Mouse (Mus musculus): ENCODE results near the gene Foxred2. TPM values are rescaled to one million over a fixed set of nuclear protein-coding genes. Genes with fewer than 3 reads are reported as not detected.

Foxred2 gene
- polyA plus RNA-seq, 1 experiment, result 6.5 TPM

GRCm38 (mm10) chr15:77920511-77921462 lies 35.7 kb downstream of the Foxred2 start:
- 79% methylated on average over 10 of the region's 10 CpGs for WGBS
- Histone ChIP-seq H3K27ac (ENCODE audit: control insufficient read depth, insufficient read depth, low read depth, low read length, poor library complexity) (no peak overlapping the region), H3K4me3 (replicated peaks; ENCODE audit: control insufficient read depth, low read depth, low read length) (no peak overlapping the region), H3K4me1 (ENCODE audit: control insufficient read depth, insufficient read depth, low read length) (no peaks in the 10 kb centered on the region; the same call in 1 of the 2 replicates)
- TF ChIP-seq CTCF (IDR thresholded peaks at IDR 0.05; ENCODE audit: control insufficient read depth, insufficient read depth, low read length) (peak; percentile 29; the same call in 1 of the 2 replicates), POLR2A (IDR thresholded peaks at IDR 0.05; ENCODE audit: borderline replicate concordance, control insufficient read depth, low read depth, low read length) (no peak)

- TF ChIP-seq CTCF (IDR thresholded peaks at IDR 0.05; ENCODE audit: control insufficient read depth, insufficient read depth, low read length) (no peak), POLR2A (IDR thresholded peaks at IDR 0.05; ENCODE audit: borderline replicate concordance, control insufficient read depth, low read depth, low read length) (no peak)
- 82% methylated on average over 12 of the region's 12 CpGs for WGBS
- no peak overlapping the region for H3K4me3 ChIP-seq (replicated peaks; ENCODE audit: control insufficient read depth, low read depth, low read length)
- H3K4me1 ChIP-seq (ENCODE audit: control insufficient read depth, insufficient read depth, low read length), result no peaks in the 10 kb centered on the region
- no peak overlapping the region for H3K27ac ChIP-seq (ENCODE audit: control insufficient read depth, insufficient read depth, low read depth, low read length, poor library complexity)
These were observed 37.1 kb downstream of the Foxred2 start for GRCm38 (mm10) chr15:77919441-77919840.

- 39% methylated on average over 8 of the region's 8 CpGs for WGBS
- Histone ChIP-seq H3K4me1 (ENCODE audit: control insufficient read depth, insufficient read depth, low read length) (no peaks in the 10 kb centered on the region), H3K27ac (ENCODE audit: control insufficient read depth, insufficient read depth, low read depth, low read length, poor library complexity) (no peak overlapping the region), H3K4me3 (replicated peaks; ENCODE audit: control insufficient read depth, low read depth, low read length) (no peak overlapping the region)
- peak; percentile 88 for TF ChIP-seq CTCF (IDR thresholded peaks at IDR 0.05; ENCODE audit: control insufficient read depth, insufficient read depth, low read length)
- TF ChIP-seq POLR2A (IDR thresholded peaks at IDR 0.05; ENCODE audit: borderline replicate concordance, control insufficient read depth, low read depth, low read length), result no peak
These were observed 39.5 kb downstream of the Foxred2 start for GRCm38 (mm10) chr15:77916851-77917544.

- H3K4me1 ChIP-seq (ENCODE audit: control insufficient read depth, insufficient read depth, low read length), result no peaks in the 10 kb centered on the region
- 87% methylated on average over 4 of the region's 4 CpGs for WGBS
- no peak overlapping the region for H3K27ac ChIP-seq (ENCODE audit: control insufficient read depth, insufficient read depth, low read depth, low read length, poor library complexity)
- no peak for TF ChIP-seq POLR2A (IDR thresholded peaks at IDR 0.05; ENCODE audit: borderline replicate concordance, control insufficient read depth, low read depth, low read length)
- TF ChIP-seq CTCF (IDR thresholded peaks at IDR 0.05; ENCODE audit: control insufficient read depth, insufficient read depth, low read length), result no peak
- H3K4me3 ChIP-seq (replicated peaks; ENCODE audit: control insufficient read depth, low read depth, low read length), result no peak overlapping the region
These were observed 41.2 kb downstream of the Foxred2 start for GRCm38 (mm10) chr15:77915287-77915686.

- Histone ChIP-seq H3K4me3 (replicated peaks; ENCODE audit: control insufficient read depth, low read depth, low read length) (no peak overlapping the region), H3K4me1 (ENCODE audit: control insufficient read depth, insufficient read depth, low read length) (no peaks in the 10 kb centered on the region), H3K27ac (ENCODE audit: control insufficient read depth, insufficient read depth, low read depth, low read length, poor library complexity) (no peak overlapping the region)
- TF ChIP-seq POLR2A (IDR thresholded peaks at IDR 0.05; ENCODE audit: borderline replicate concordance, control insufficient read depth, low read depth, low read length) (no peak), CTCF (IDR thresholded peaks at IDR 0.05; ENCODE audit: control insufficient read depth, insufficient read depth, low read length) (no peak)
- 95% methylated on average over 3 of the region's 3 CpGs for WGBS
These were observed 42.0 kb downstream of the Foxred2 start for GRCm38 (mm10) chr15:77914507-77914906.

GRCm38 (mm10) chr15:77913054-77913453 lies 43.5 kb downstream of the Foxred2 start:
- no peak for TF ChIP-seq POLR2A (IDR thresholded peaks at IDR 0.05; ENCODE audit: borderline replicate concordance, control insufficient read depth, low read depth, low read length)
- TF ChIP-seq CTCF (IDR thresholded peaks at IDR 0.05; ENCODE audit: control insufficient read depth, insufficient read depth, low read length), result no peak
- H3K4me3 ChIP-seq (replicated peaks; ENCODE audit: control insufficient read depth, low read depth, low read length), result no peak overlapping the region
- 81% methylated on average over 8 of the region's 8 CpGs for WGBS
- no peak overlapping the region for H3K27ac ChIP-seq (ENCODE audit: control insufficient read depth, insufficient read depth, low read depth, low read length, poor library complexity)
- no peaks in the 10 kb centered on the region for H3K4me1 ChIP-seq (ENCODE audit: control insufficient read depth, insufficient read depth, low read length)

GRCm38 (mm10) chr15:77912585-77912984 lies 43.9 kb downstream of the Foxred2 start:
- H3K4me1 ChIP-seq (ENCODE audit: control insufficient read depth, insufficient read depth, low read length), result no peaks in the 10 kb centered on the region
- 89% methylated on average over 7 of the region's 7 CpGs for WGBS
- no peak overlapping the region for H3K27ac ChIP-seq (ENCODE audit: control insufficient read depth, insufficient read depth, low read depth, low read length, poor library complexity)
- no peak overlapping the region for H3K4me3 ChIP-seq (replicated peaks; ENCODE audit: control insufficient read depth, low read depth, low read length)
- TF ChIP-seq CTCF (IDR thresholded peaks at IDR 0.05; ENCODE audit: control insufficient read depth, insufficient read depth, low read length) (no peak), POLR2A (IDR thresholded peaks at IDR 0.05; ENCODE audit: borderline replicate concordance, control insufficient read depth, low read depth, low read length) (no peak)

- 85% methylated on average over 5 of the region's 5 CpGs for WGBS
- TF ChIP-seq POLR2A (IDR thresholded peaks at IDR 0.05; ENCODE audit: borderline replicate concordance, control insufficient read depth, low read depth, low read length) (no peak), CTCF (IDR thresholded peaks at IDR 0.05; ENCODE audit: control insufficient read depth, insufficient read depth, low read length) (no peak)
- H3K4me1 ChIP-seq (ENCODE audit: control insufficient read depth, insufficient read depth, low read length), result no peaks in the 10 kb centered on the region
- H3K27ac ChIP-seq (ENCODE audit: control insufficient read depth, insufficient read depth, low read depth, low read length, poor library complexity), result no peak overlapping the region
- no peak overlapping the region for H3K4me3 ChIP-seq (replicated peaks; ENCODE audit: control insufficient read depth, low read depth, low read length)
These were observed 44.5 kb downstream of the Foxred2 start for GRCm38 (mm10) chr15:77912048-77912447.
